Mouse (Mus musculus): ENCODE results near the gene Mroh3.

DNA sequence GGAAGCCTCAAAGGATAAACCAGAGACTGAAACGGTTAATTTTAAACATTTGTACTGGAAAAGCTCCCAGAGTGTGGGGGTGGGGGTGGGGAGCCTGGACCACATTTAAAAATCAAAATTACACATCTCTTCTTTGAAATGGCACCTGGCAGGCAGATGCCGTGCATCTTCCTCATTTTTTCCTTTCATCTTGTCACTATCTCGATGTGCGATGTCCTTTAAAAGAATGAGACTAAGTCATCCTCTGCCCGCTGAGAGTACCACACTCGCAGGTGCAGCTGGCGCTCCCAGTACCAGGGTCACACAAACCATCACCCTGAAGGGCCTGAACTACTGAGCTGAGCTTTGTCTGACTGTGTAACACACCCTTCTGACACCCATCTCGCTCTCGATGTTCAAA, 45.9 kb upstream of the Mroh3 start:
- TF ChIP-seq CHD2 (IDR thresholded peaks at IDR 0.05; ENCODE audit: low read depth, low read length), result no peak
- no peak for TF ChIP-seq MAFK (IDR thresholded peaks at IDR 0.05; ENCODE audit: insufficient read depth, low read depth, low read length)
